Mouse (Mus musculus) spleen, postnatal 4 days (tissue): ENCODE data around the gene Rbfox3.

ENCODE experiments used
- DNase-seq, 2 experiments: peaks; one replicate each; pipeline ENCODE4 v3.0.0; 2022; ENCODE audit warnings: low spot score in 2 of 2

The Rbfox3 gene

DNA sequence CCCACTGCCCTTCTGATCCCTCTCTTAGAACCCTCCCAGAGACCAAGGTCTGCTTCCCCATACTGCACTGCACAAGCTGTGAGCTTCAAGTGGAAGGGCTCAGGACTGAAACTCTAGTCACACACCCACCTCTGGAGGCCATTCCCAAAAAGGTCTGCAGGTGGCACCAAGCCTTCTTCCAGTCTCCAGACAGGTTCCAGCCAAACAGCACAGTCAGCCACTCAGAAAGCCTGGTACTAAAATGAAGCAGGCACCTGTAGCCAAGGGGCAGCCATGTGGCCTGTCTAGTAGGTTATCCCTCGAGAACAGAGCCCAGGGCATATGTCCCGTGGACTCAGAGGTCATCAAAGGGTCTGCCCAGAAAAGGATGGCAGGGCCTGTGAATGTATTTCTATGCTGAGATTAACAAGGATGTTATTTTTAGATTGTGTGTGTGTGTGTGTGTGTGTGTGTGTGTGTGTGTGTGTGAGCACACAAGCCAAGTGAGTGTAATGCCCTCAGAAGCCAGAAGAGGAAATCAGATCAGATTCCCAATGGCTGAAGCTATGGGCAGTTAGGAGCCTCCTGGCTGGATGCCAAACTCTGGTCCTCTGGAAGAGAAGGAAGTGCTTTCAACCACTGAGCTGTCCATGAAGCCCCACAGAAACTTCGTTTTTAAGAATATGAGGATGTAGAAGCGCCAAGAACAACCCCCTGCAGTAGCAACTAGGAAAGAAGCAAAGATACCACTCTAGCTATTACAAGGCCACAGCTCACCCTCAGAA lies at the start of gene Rbfox3:
Rbfox3 (minus strand) TSS at position 291 of the 764 bp plus-strand sequence.
- DNase-seq, result no peak

DNA sequence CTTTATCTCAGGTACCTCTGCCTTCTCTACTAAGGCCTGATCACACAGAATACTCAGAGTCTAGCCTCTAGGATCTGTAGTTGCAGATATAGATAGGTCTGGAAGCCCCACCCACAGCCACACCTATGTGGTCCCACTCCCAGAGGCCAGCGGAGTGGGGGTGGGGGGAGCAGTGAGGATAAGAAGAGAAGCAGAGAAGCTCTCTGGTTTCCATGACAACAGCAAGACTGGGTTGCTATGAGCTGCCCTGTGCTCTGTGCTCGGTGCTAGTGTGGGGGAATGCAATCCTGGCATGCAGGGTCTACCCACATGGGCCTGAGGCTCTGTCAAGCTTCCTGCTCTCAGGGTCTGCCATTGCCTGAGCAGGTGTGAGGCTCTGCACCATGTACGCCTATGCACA lies 49.3 kb upstream of the Rbfox3 start:
- DNase-seq, result no peak

DNA sequence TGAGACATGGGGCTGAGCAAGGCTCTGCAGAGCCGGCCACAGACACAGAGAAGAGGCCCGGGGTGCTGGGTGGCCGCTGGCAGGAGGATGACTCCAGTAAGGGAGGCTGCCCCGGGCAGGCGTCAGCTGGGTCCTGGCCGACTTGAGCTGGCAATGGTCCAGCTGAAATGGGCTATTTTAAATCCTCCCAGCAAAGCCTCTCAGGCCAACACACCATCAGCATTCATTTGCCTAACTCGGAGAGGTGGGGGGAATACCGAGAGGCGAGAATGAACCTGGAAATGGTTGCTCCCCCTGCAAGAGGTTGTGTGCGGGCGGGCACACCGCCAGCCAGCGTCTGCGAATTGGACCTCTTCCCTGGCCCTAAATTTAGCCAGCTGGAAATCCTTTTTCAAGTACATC lies 45.7 kb upstream of the Rbfox3 start:
- no peak for DNase-seq

GRCm38 (mm10) chr11:118955016-118955415 lies 43.6 kb upstream of the Rbfox3 start:
- no peak for DNase-seq

GRCm38 (mm10) chr11:118945868-118946267 lies 34.5 kb upstream of the Rbfox3 start:
- DNase-seq, result no peak

DNA sequence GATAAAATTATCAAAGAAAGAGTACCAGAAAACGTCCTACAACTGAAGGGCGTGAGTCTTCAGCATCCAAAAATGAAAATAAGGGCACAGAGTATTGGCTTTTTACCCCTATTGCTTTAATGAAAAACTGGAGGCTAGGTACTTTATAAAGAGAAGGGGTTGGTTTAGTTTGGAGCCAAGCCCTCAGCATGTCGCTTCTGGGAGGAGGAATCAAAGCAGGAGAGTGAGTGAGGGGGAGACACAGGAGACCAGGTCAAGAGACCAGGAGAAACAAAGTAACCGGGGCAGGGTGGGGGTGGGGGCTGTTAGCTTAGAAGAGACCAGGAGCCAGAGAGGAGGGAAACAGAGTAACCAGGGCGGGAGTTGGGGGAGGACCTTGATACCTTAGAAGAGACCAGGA lies 29.9 kb upstream of the Rbfox3 start:
- no peak for DNase-seq

- no peak for DNase-seq
These were observed 29.1 kb upstream of the Rbfox3 start for GRCm38 (mm10) chr11:118940539-118940938.

DNA sequence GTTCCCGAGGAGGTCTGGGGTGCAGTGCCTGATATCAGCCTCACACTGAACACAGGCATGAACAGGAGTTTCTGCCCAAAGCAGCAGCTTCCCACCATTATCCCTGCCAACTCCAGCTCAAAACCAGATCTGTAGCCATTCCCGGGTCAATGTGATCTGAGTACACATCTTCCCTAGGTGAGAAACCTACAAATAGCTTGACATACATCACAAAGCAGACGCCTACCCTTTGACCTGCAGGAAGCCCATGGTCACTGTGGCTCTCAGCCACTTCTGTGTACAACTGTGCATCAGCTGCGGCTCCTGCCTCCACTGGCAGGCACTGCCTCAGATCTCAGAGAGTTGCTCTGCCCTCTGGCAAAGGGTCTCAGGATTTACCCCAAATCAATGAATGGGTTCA lies 28.3 kb upstream of the Rbfox3 start:
- no peak for DNase-seq

DNA sequence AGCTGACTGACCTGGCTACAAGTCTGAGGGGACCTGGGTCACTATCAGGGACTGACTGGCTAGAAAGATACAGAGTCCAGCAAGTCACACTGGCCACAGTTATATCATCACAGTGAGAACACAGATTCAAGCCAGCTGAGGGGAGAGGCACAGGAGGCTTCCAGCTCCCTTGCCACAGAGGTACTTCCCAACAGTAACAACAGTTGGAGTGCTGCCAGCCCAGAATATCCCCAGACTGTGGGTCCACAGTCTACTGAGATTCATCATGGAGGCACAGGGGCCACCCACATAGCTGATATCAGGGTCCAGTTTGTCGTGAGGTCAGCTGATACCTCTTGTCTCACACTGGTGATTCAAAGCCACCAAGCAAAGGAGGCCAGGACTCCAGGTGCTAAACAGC lies 23.5 kb upstream of the Rbfox3 start:
- no peak for DNase-seq

DNA sequence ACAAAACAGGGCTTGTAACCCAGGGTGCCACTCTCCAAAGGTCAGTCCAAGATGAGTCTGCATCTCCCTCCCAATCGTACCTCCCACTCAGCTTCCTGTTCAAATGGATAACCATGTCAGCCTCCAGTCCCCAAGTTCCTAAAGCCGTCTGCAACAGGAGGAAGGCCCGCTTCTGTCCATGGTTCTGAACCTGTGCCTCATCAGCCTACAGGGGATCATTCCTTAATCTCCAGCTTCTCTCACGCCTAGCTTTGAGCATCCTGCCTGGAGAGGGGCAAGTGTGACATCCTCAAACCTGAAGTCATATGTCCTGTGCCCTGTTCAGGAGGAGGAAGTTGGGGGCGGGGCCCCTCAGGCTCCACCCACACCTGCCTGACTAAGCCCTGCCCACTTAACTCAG lies 15.7 kb upstream of the Rbfox3 start:
- DNase-seq, result no peak

DNA sequence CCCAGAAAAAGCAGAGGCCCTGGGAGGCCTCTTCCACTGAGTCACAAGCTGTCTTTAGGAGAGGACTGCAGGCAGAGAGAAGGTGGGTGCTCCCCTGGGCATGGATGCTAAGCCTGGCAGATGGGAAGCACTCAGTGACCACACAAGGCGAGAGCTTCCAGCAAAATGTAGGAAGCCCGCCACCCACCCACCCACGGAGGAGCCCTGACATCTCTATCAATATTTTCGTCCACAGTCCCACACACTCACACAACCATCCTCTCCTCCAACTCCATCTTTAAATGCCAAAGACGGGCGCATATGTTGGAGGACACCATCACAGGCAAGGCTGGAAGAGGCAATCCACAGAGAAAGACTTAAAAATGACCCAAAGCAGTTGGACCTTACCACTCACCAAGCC lies 10.5 kb upstream of the Rbfox3 start:
- DNase-seq, result no peak

GRCm38 (mm10) chr11:118916423-118917030 lies 5.1 kb upstream of the Rbfox3 start:
- no peak for DNase-seq

DNA sequence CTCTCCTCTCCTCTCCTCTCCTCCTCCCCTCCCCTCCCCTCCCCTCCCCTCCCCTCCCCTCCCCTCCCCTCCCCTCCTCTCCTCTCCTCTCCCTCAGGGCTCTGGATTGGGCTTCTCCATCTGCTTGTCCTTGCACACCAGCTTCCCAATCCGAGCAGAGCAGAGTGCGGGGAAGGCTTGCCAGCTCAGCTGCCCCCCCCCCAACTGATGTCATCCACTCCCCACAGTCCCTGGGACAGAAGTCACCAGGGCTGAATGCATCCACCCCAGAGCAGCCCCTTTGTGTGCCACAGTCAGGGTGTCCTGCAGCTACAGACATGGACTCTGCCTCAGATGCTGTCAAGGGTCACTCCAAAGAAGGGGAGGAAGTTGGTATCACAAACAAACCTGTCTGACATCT lies 4.5 kb upstream of the Rbfox3 start:
- no peak for DNase-seq

- DNase-seq, result no peak
These were observed 1.3 kb upstream of the Rbfox3 start for GRCm38 (mm10) chr11:118912686-118913085.

- DNase-seq, result no peak
These were observed 641 bp downstream of the Rbfox3 start for GRCm38 (mm10) chr11:118910756-118911155.

GRCm38 (mm10) chr11:118909814-118910201 lies 1.6 kb downstream of the Rbfox3 start:
- no peak for DNase-seq

- DNase-seq, result no peak
These were observed 2.2 kb downstream of the Rbfox3 start for GRCm38 (mm10) chr11:118908981-118909813.

GRCm38 (mm10) chr11:118908431-118908980 lies 2.9 kb downstream of the Rbfox3 start:
- no peak for DNase-seq

- no peak for DNase-seq
These were observed 3.7 kb downstream of the Rbfox3 start for GRCm38 (mm10) chr11:118907471-118908401.

DNA sequence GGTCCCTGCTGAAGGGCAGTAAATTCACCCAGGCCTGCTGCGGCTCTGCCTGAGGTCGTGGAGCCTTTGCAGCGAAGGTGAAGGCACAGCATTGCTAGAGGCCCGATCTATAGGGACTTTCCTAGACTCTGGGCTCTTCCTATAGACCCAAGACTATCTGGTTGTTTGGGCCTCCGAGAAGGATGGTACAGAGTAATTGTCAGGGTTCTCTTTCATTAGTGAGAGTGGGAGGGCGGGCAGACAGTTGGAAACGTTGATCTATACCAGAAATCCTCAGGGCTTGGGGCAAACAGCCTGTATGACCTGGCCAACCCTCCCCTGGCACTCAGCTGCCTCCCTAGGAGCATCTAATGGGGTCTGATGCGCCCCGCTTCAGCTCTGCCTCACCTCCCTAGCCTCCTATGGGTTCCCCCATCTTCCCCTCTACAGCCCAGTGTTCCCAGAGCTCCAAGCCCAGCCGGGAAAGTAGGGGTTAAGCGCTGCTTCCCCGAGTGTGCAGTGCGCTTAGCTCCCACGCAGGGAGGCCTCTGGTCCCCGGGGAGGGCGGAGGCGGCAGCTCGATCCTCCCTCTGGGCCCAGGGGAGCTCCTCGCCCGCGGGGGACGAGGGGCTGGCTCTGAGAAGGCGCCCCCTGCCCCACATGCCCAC lies 4.5 kb downstream of the Rbfox3 start:
- no peak for DNase-seq
